Comparison of ENCODE assay signal across 22 mouse cellular contexts in genomic region chr8:57344956-57345870, GRCm38 (mm10). TPM values are rescaled to one million over a fixed set of nuclear protein-coding genes. Genes with fewer than 3 reads are reported as not detected.
DNase-seq lines count a peak whose midpoint lies in the region; ATAC-seq and TF ChIP-seq lines count a peak whose summit lies in the region.
"Had no signal": no experiment of that assay in that cellular context is flagged by ENCODE, and none has a peak within 500 bp of the region (broad histone marks: within the 10 kb centered on the region; RNA-seq: fewer than 3 reads in every experiment).

No protein-coding gene starts in this region.

- intact Hi-C loops in heart, postnatal 36 days (cut with DNase I), result no loop called here

- H3K4me3 ChIP-seq in midbrain, embryonic 14.5 days (replicated peaks; ENCODE audit: low read depth, low read length), result no peak overlapping the region
- no peak overlapping the region for H3K4me3 ChIP-seq in midbrain, postnatal 0 days (ENCODE audit: low read depth, low read length)
- H3K4me3 ChIP-seq in embryonic facial prominence, embryonic 13.5 days, result no peak overlapping the region
- H3K4me3 ChIP-seq: heart, adult 2 months; midbrain, embryonic 12.5 days; neural tube, embryonic 12.5 days had no signal

- TF ChIP-seq CTCF in midbrain, postnatal 0 days (IDR thresholded peaks at IDR 0.05), result no peak

- DNase-seq in heart, adult 11 months, result peak; percentile 93
- no peak for DNase-seq in heart, postnatal 36 days
- peak; percentile 25 for DNase-seq in midbrain, embryonic 14.5 days
- no peak for DNase-seq in midbrain, postnatal 0 days (ENCODE audit: low spot score)
- no peak for DNase-seq in adipocyte (ENCODE audit: low spot score)
- DNase-seq in right cerebral cortex, postnatal 25 days, result no peak
- DNase-seq: cerebellum, adult 18-20 months; kidney, adult 2 months; kidney, postnatal 4 days; thymus, postnatal 4 days had no signal

- no peak overlapping the region for H3K4me2 ChIP-seq in midbrain, embryonic 14.5 days (ENCODE audit: low read length)
- no peak overlapping the region for H3K4me2 ChIP-seq in midbrain, postnatal 0 days (ENCODE audit: low read depth, low read length, poor library complexity, severe bottlenecking)
- H3K4me2 ChIP-seq in embryonic facial prominence, embryonic 13.5 days, result peak overlapping the region; percentile 14
- H3K4me2 ChIP-seq: liver, embryonic 11.5 days; midbrain, embryonic 12.5 days; neural tube, embryonic 12.5 days had no signal

- no peak overlapping the region for H3K27ac ChIP-seq in midbrain, embryonic 14.5 days (replicated peaks; ENCODE audit: low read depth, low read length)
- H3K27ac ChIP-seq in midbrain, postnatal 0 days (ENCODE audit: low read depth, low read length), result no peak overlapping the region
- H3K27ac ChIP-seq in embryonic facial prominence, embryonic 13.5 days, result peak overlapping the region; percentile 28; the same call in 1 of the 2 replicates
- H3K27ac ChIP-seq: heart, adult 2 months; midbrain, embryonic 12.5 days; neural tube, embryonic 12.5 days had no signal

- no peak overlapping the region for H3K9ac ChIP-seq in midbrain, embryonic 14.5 days (replicated peaks; ENCODE audit: low read length)
- no peak overlapping the region for H3K9ac ChIP-seq in midbrain, postnatal 0 days (replicated peaks; ENCODE audit: low read length, poor library complexity, severe bottlenecking)
- no peak overlapping the region for H3K9ac ChIP-seq in embryonic facial prominence, embryonic 13.5 days
- H3K9ac ChIP-seq: midbrain, embryonic 12.5 days; neural tube, embryonic 12.5 days had no signal

- no peak for ATAC-seq in midbrain, embryonic 14.5 days (ENCODE audit: low FRiP score, low TSS enrichment)
- no peak for ATAC-seq in midbrain, postnatal 0 days (ENCODE audit: low FRiP score)
- ATAC-seq in embryonic facial prominence, embryonic 13.5 days (ENCODE audit: insufficient number of reproducible peaks, insufficient read depth, low FRiP score, low TSS enrichment, low read depth), result no peak
- no peak for ATAC-seq in cerebellum, adult (ENCODE audit: insufficient number of reproducible peaks, low FRiP score, low TSS enrichment)
- ATAC-seq: activated CD4-positive, CD25-positive, alpha-beta regulatory T cell, adult 4 months; hindbrain, embryonic 16.5 days had no signal

- H3K27me3 ChIP-seq in midbrain, embryonic 14.5 days (ENCODE audit: control insufficient read depth, insufficient read depth, low read length), result peaks cover 100% of the 10 kb centered on the region
- peaks cover 94% of the 10 kb centered on the region for H3K27me3 ChIP-seq in midbrain, postnatal 0 days (ENCODE audit: insufficient read depth, low read length)
- peaks cover 100% of the 10 kb centered on the region for H3K27me3 ChIP-seq in embryonic facial prominence, embryonic 13.5 days

- H3K9me3 ChIP-seq in midbrain, embryonic 14.5 days (ENCODE audit: control insufficient read depth, low read length), result no peaks in the 10 kb centered on the region
- no peaks in the 10 kb centered on the region for H3K9me3 ChIP-seq in midbrain, postnatal 0 days (ENCODE audit: low read length)
- no peaks in the 10 kb centered on the region for H3K9me3 ChIP-seq in embryonic facial prominence, embryonic 13.5 days
- H3K9me3 ChIP-seq: midbrain, embryonic 12.5 days; neural tube, embryonic 12.5 days had no signal

- no peaks in the 10 kb centered on the region for H3K36me3 ChIP-seq in midbrain, embryonic 14.5 days (ENCODE audit: control insufficient read depth, insufficient read depth, low read length)
- H3K36me3 ChIP-seq in midbrain, postnatal 0 days (ENCODE audit: insufficient read depth, low read length), result no peaks in the 10 kb centered on the region
- H3K36me3 ChIP-seq in embryonic facial prominence, embryonic 13.5 days, result no peaks in the 10 kb centered on the region
- H3K36me3 ChIP-seq: midbrain, embryonic 12.5 days; neural tube, embryonic 12.5 days had no signal

- WGBS in midbrain, embryonic 14.5 days, result under 1% methylated on average over 23 of the region's 23 CpGs
- WGBS in midbrain, postnatal 0 days, result 2% methylated on average over 23 of the region's 23 CpGs
- WGBS in embryonic facial prominence, embryonic 13.5 days, result 2% methylated on average over 23 of the region's 23 CpGs

- peaks cover 5% of the 10 kb centered on the region; the same call in 1 of the 2 replicates for H3K4me1 ChIP-seq in midbrain, embryonic 14.5 days (ENCODE audit: control insufficient read depth, insufficient read depth, low read length)
- no peaks in the 10 kb centered on the region for H3K4me1 ChIP-seq in midbrain, postnatal 0 days (ENCODE audit: insufficient read depth, low read length)
- peaks cover 25% of the 10 kb centered on the region for H3K4me1 ChIP-seq in embryonic facial prominence, embryonic 13.5 days

RNA-seq across cellular contexts. Expression of gene Hand2, which starts 24.4 kb away (rescaled TPM):
- 10 to 100 TPM; 53.8 to 68.2 TPM for total RNA-seq in heart, postnatal 36 days (2021)
- polyA plus RNA-seq in midbrain, embryonic 14.5 days (2014; fragmentation: Nextera tagmentation; extraction: Ambion mirVana), result not detected in 2 replicates
- not detected in 2 replicates for total RNA-seq in midbrain, postnatal 0 days (2014; rRNA removed)
- not detected in 2 replicates for polyA plus RNA-seq in midbrain, postnatal 0 days (2015; fragmentation: Nextera tagmentation; extraction: Ambion mirVana)
- polyA plus RNA-seq in embryonic facial prominence, embryonic 13.5 days (2015; fragmentation: Nextera tagmentation; extraction: Ambion mirVana), result 2.8 and 8.3 TPM in 2 replicates
- total RNA-seq: common myeloid progenitor, adult 5-6 weeks; gastrocnemius, adult 18-20 months; left cerebral cortex, adult 18-20 months; MEL had no signal
- polyA plus RNA-seq: activated CD4-positive, CD25-positive, alpha-beta regulatory T cell, adult 4 months; hindbrain, embryonic 16.5 days; midbrain, embryonic 12.5 days had no signal

Comparison
In these comparisons a context has a peak if more than half of its experiments do, and no peak if none do; other contexts are left out.
1. DNase-seq: peak in heart, adult 11 months (single experiment) and midbrain, embryonic 14.5 days (single experiment); none in heart, postnatal 36 days (0 of 2), midbrain, postnatal 0 days (single experiment), adipocyte (single experiment) and right cerebral cortex, postnatal 25 days (single experiment).